Comparison of ENCODE assay signal across 11 mouse cellular contexts in the genomic region with DNA sequence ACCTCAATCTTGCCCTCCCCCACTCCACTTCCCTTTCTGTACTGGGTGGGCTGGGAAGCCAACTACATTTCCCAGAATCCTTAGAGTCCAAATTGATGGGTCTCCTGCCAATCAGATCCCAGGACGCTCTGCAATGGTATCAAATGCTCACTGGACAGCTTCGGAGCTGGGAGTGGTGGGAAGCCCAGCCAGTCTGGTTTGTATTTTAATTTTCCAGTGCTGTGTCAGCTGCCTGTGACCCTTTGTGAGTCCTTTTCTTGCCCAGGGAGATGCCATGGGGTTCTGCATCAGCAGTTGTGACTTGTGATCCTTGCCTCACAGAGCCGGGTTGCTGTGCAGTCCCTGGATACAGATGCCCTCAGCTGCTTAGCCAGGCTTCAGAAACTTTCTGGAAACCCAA.
DNase-seq lines count a peak whose midpoint lies in the region; ATAC-seq and TF ChIP-seq lines count a peak whose summit lies in the region.
"Had no signal": no experiment of that assay in that cellular context is flagged by ENCODE, and none has a peak within 500 bp of the region (broad histone marks: within the 10 kb centered on the region; RNA-seq: fewer than 3 reads in every experiment).

No protein-coding gene starts in this region.

- H3K4me3 ChIP-seq in forebrain, embryonic 10.5 days, result no peak overlapping the region
- no peak overlapping the region for H3K4me3 ChIP-seq in forebrain, embryonic 11.5 days (ENCODE audit: low read depth, low read length)
- H3K4me3 ChIP-seq in testis, adult 2 months (ENCODE audit: control insufficient read depth, low read depth, low read length), result peak overlapping the region; percentile 81
- H3K4me3 ChIP-seq in hindbrain, postnatal 0 days (ENCODE audit: low read length), result no peak overlapping the region
- H3K4me3 ChIP-seq: hindbrain, embryonic 15.5 days had no signal

- peak overlapping the region; percentile 31; the same call in 1 of the 2 replicates for H3K27ac ChIP-seq in forebrain, embryonic 10.5 days
- H3K27ac ChIP-seq in forebrain, embryonic 11.5 days (ENCODE audit: low read depth, low read length), result no peak overlapping the region
- peak overlapping the region; percentile 84 for H3K27ac ChIP-seq in testis, adult 2 months (ENCODE audit: control insufficient read depth, insufficient read depth, low read depth, low read length)
- no peak overlapping the region for H3K27ac ChIP-seq in hindbrain, postnatal 0 days
- H3K27ac ChIP-seq: hindbrain, embryonic 15.5 days; liver, embryonic 14.5 days had no signal

- DNase-seq in forebrain, embryonic 10.5 days (ENCODE audit: extremely low spot score, low spot score), result no peak
- no peak for DNase-seq in forebrain, embryonic 11.5 days (ENCODE audit: low spot score)
- DNase-seq in testis, postnatal 14 days (ENCODE audit: low spot score), result no peak
- DNase-seq in hindbrain, postnatal 0 days (ENCODE audit: low spot score), result peak; percentile 49
- no peak for DNase-seq in layer of hippocampus, postnatal 25 days (ENCODE audit: extremely low spot score in 1 of 2, low spot score in 1 of 2)
- DNase-seq in left cerebral cortex, postnatal 4 days, result no peak
- no peak for DNase-seq in heart, postnatal 14 days
- DNase-seq: thymus, postnatal 14 days had no signal

- H3K27me3 ChIP-seq in forebrain, embryonic 10.5 days (ENCODE audit: poor library complexity, severe bottlenecking), result no peaks in the 10 kb centered on the region
- H3K27me3 ChIP-seq in forebrain, embryonic 11.5 days (ENCODE audit: control insufficient read depth, insufficient read depth, low read length), result no peaks in the 10 kb centered on the region
- H3K27me3 ChIP-seq in testis, adult 2 months (ENCODE audit: control insufficient read depth, insufficient read depth, low read length), result no peaks in the 10 kb centered on the region
- no peaks in the 10 kb centered on the region; the same call in 1 of the 2 replicates for H3K27me3 ChIP-seq in hindbrain, postnatal 0 days (ENCODE audit: insufficient read depth, low read length)
- H3K27me3 ChIP-seq: hindbrain, embryonic 15.5 days had no signal

- H3K9ac ChIP-seq in forebrain, embryonic 11.5 days (ENCODE audit: low read length), result no peak overlapping the region
- H3K9ac ChIP-seq in hindbrain, postnatal 0 days (replicated peaks; ENCODE audit: low read length), result no peak overlapping the region
- H3K9ac ChIP-seq: hindbrain, embryonic 15.5 days; liver, embryonic 14.5 days had no signal

- peaks cover 17% of the 10 kb centered on the region for H3K4me1 ChIP-seq in forebrain, embryonic 10.5 days
- H3K4me1 ChIP-seq in forebrain, embryonic 11.5 days (replicated peaks; ENCODE audit: control insufficient read depth, insufficient read depth, low read length), result no peaks in the 10 kb centered on the region
- peaks cover 6% of the 10 kb centered on the region for H3K4me1 ChIP-seq in testis, adult 2 months (ENCODE audit: control insufficient read depth, insufficient read depth, low read length)
- H3K4me1 ChIP-seq in hindbrain, postnatal 0 days (ENCODE audit: insufficient read depth, low read length), result peaks cover 3% of the 10 kb centered on the region; the same call in 1 of the 2 replicates

- no peaks in the 10 kb centered on the region for H3K9me3 ChIP-seq in forebrain, embryonic 10.5 days
- H3K9me3 ChIP-seq in forebrain, embryonic 11.5 days (ENCODE audit: control insufficient read depth, low read length), result no peaks in the 10 kb centered on the region
- H3K9me3 ChIP-seq in hindbrain, postnatal 0 days (ENCODE audit: low read length), result no peaks in the 10 kb centered on the region
- H3K9me3 ChIP-seq: hindbrain, embryonic 15.5 days had no signal

- ATAC-seq in forebrain, embryonic 11.5 days (replicated peaks; ENCODE audit: low FRiP score), result no peak
- peak; percentile 42 for ATAC-seq in hindbrain, postnatal 0 days

- H3K36me3 ChIP-seq in forebrain, embryonic 10.5 days (replicated peaks), result no peaks in the 10 kb centered on the region
- no peaks in the 10 kb centered on the region for H3K36me3 ChIP-seq in forebrain, embryonic 11.5 days (ENCODE audit: control insufficient read depth, insufficient read depth, low read length)
- H3K36me3 ChIP-seq in testis, adult 2 months (ENCODE audit: control insufficient read depth, insufficient read depth, low read length), result peaks cover 3% of the 10 kb centered on the region
- H3K36me3 ChIP-seq in hindbrain, postnatal 0 days (ENCODE audit: insufficient read depth, low read length), result no peaks in the 10 kb centered on the region
- H3K36me3 ChIP-seq: hindbrain, embryonic 15.5 days had no signal

- TF ChIP-seq POLR2A in testis, adult 2 months (IDR thresholded peaks at IDR 0.05; ENCODE audit: control insufficient read depth, low read depth, low read length), result no peak

- H3K4me2 ChIP-seq in forebrain, embryonic 11.5 days (ENCODE audit: low read depth, low read length, severe bottlenecking), result no peak overlapping the region
- no peak overlapping the region for H3K4me2 ChIP-seq in hindbrain, postnatal 0 days (ENCODE audit: low read depth, low read length)
- H3K4me2 ChIP-seq: hindbrain, embryonic 15.5 days had no signal

- TF ChIP-seq CTCF in testis, adult 2 months (IDR thresholded peaks at IDR 0.05; ENCODE audit: control insufficient read depth, insufficient read depth, insufficient replicate concordance, low read depth, low read length), result no peak
- TF ChIP-seq CTCF in hindbrain, postnatal 0 days (IDR thresholded peaks at IDR 0.05; ENCODE audit: low read depth), result no peak

- intact Hi-C loops in left cerebral cortex, postnatal 4 days (cut with DNase I), result no loop called here
- intact Hi-C loops in heart, postnatal 14 days (cut with DNase I), result no loop called here

- 61% methylated on average over 3 of the region's 3 CpGs for WGBS in forebrain, embryonic 10.5 days
- WGBS in forebrain, embryonic 11.5 days, result 64% methylated on average over 3 of the region's 3 CpGs
- 45% methylated on average over 3 of the region's 3 CpGs for WGBS in hindbrain, postnatal 0 days

Comparison
In these comparisons a context has a peak if more than half of its experiments do, and no peak if none do; other contexts are left out.
1. H3K27ac ChIP-seq: peak in forebrain, embryonic 10.5 days (single experiment) and testis, adult 2 months (single experiment); none in forebrain, embryonic 11.5 days (single experiment) and hindbrain, postnatal 0 days (single experiment).